Mouse (Mus musculus) embryonic facial prominence, embryonic 11.5 days (tissue): Measurements from ENCODE around the gene Tnrc6b. TPM values are rescaled to one million over a fixed set of nuclear protein-coding genes. Genes with fewer than 3 reads are reported as not detected.
"Not testable (repeated sequence)": the region's sequence is repeated elsewhere in the genome, so short reads cannot be mapped to it uniquely, and the experiment has no call there.

ENCODE experiments used
- ATAC-seq: fragments of 200-750 bp; cut with Nextera tagmentation; replicated peaks from 2 replicates; pipeline ENCODE4 v1.8.0; 2017; ENCODE audit warnings: low read depth; ENCODE audit not compliant: insufficient number of reproducible peaks, low FRiP score, low TSS enrichment
- DNase-seq: peaks from one replicate; pipeline ENCODE4 v3.0.0-alpha.2; 2015; ENCODE audit warnings: low spot score
- H3K27ac ChIP-seq: fragments of 300-500 bp; sonication (generic); replicated peaks from 2 replicates; pipeline ENCODE4 v1.5.1; 2014; ENCODE audit warnings: mild to moderate bottlenecking, low read depth, low read length, control low read depth
- H3K27me3 ChIP-seq: fragments of 300-500 bp; sonication (generic); 2 replicates; pipeline ENCODE4 v1.6.1; 2014; ENCODE audit warnings: mild to moderate bottlenecking, low read length, moderate library complexity, mixed read lengths; ENCODE audit not compliant: control insufficient read depth, insufficient read depth
- H3K36me3 ChIP-seq: fragments of 300-500 bp; sonication (generic); replicated peaks from 2 replicates; pipeline ENCODE4 v1.6.1; 2014; ENCODE audit warnings: low read depth, mild to moderate bottlenecking, low read length, moderate library complexity, mixed read lengths; ENCODE audit not compliant: control insufficient read depth, insufficient read depth
- H3K4me1 ChIP-seq: fragments of 300-500 bp; sonication (generic); 2 replicates; pipeline ENCODE4 v1.6.1; 2014; ENCODE audit warnings: low read length, mixed read lengths; ENCODE audit not compliant: control insufficient read depth, insufficient read depth
- H3K4me2 ChIP-seq: fragments of 300-500 bp; sonication (generic); 2 replicates; pipeline ENCODE4 v1.6.1; 2014; ENCODE audit warnings: low read depth, mild to moderate bottlenecking, control low read depth, low read length, moderate library complexity
- H3K4me3 ChIP-seq: fragments of 300-500 bp; sonication (generic); 2 replicates; pipeline ENCODE4 v1.5.1; 2014; ENCODE audit warnings: low read depth, low read length, control low read depth
- H3K9ac ChIP-seq: fragments of 300-500 bp; sonication (generic); replicated peaks from 2 replicates; pipeline ENCODE4 v1.6.1; 2014; ENCODE audit warnings: mild to moderate bottlenecking, control low read depth, low read length
- H3K9me3 ChIP-seq: fragments of 300-500 bp; sonication (generic); replicated peaks from 2 replicates; pipeline ENCODE4 v1.6.1; 2016; ENCODE audit warnings: mild to moderate bottlenecking, low read length, inconsistent platforms, mixed read lengths; ENCODE audit not compliant: control insufficient read depth
- WGBS: fragments of 180-500 bp; shearing (Covaris S2); extraction: QIAGEN DNeasy Blood & Tissue Kit; methylation state at CpG from one replicate; pipeline ENCODE4 v1.1.7; 2014; 5-methylcytosine and 5-hydroxymethylcytosine counted together
- polyA plus RNA-seq: library from polyadenylated mRNA; unstranded; fragments of >200 nt; fragmentation: Nextera tagmentation; extraction: Ambion mirVana; gene quantifications from 2 replicates; pipeline ENCODE4 v1.2.1, GENCODE M21; 2014

Gene Tnrc6b
- polyA plus RNA-seq, 1 experiment from 2014 or later = 11.5 TPM

GRCm38 (mm10) chr15:80735300-80735699 is 24.2 kb downstream of the Tnrc6b start:
- WGBS = 84% methylated on average over 3 of the region's 3 CpGs
- DNase-seq (no peak), ATAC-seq (no peak)
- Histone ChIP-seq H3K4me1 (no peaks in the 10 kb centered on the region), H3K27me3 (no peaks in the 10 kb centered on the region), H3K9me3 (no peaks in the 10 kb centered on the region), H3K4me2 (no peak overlapping the region), H3K27ac (no peak overlapping the region), H3K36me3 (no peaks in the 10 kb centered on the region), H3K4me3 (no peak overlapping the region), H3K9ac (no peak overlapping the region)

GRCm38 (mm10) chr15:80735708-80736107 is 24.6 kb downstream of the Tnrc6b start:
- DNase-seq, H3K4me1 ChIP-seq, H3K4me3 ChIP-seq, H3K4me2 ChIP-seq, H3K27ac ChIP-seq, ATAC-seq, H3K27me3 ChIP-seq, H3K9ac ChIP-seq, H3K36me3 ChIP-seq, H3K9me3 ChIP-seq: not testable (repeated sequence)
- 93% methylated on average over 3 of the region's 4 CpGs for WGBS

- no peak for DNase-seq
- 37% methylated on average over 1 of the region's 1 CpGs for WGBS
- Histone ChIP-seq H3K9me3 (no peaks in the 10 kb centered on the region), H3K4me2 (no peak overlapping the region), H3K27ac (no peak overlapping the region), H3K36me3 (no peaks in the 10 kb centered on the region), H3K9ac (no peak overlapping the region), H3K27me3 (no peaks in the 10 kb centered on the region), H3K4me3 (no peak overlapping the region), H3K4me1 (no peaks in the 10 kb centered on the region)
- ATAC-seq = no peak
Observed at GRCm38 (mm10) chr15:80736553-80736952, 25.4 kb downstream of the Tnrc6b start.

GRCm38 (mm10) chr15:80738244-80738643 is 27.1 kb downstream of the Tnrc6b start:
- 88% methylated on average over 2 of the region's 2 CpGs for WGBS

GRCm38 (mm10) chr15:80739972-80740371 is 28.9 kb downstream of the Tnrc6b start:
- ATAC-seq = no peak
- Histone ChIP-seq H3K27ac (no peak overlapping the region), H3K4me1 (no peaks in the 10 kb centered on the region), H3K9ac (no peak overlapping the region), H3K4me2 (no peak overlapping the region), H3K9me3 (no peaks in the 10 kb centered on the region), H3K4me3 (no peak overlapping the region), H3K27me3 (no peaks in the 10 kb centered on the region), H3K36me3 (no peaks in the 10 kb centered on the region)
- 90% methylated on average over 1 of the region's 1 CpGs for WGBS
- DNase-seq = no peak

More at GRCm38 (mm10) chr15:80738244-80738643, 27.1 kb downstream of the Tnrc6b start:
- H3K4me1 ChIP-seq = no peaks in the 10 kb centered on the region
- no peak overlapping the region for H3K27ac ChIP-seq
- ATAC-seq (no peak), DNase-seq (no peak)
- H3K4me3 ChIP-seq = no peak overlapping the region
- no peaks in the 10 kb centered on the region for H3K9me3 ChIP-seq
- no peak overlapping the region for H3K9ac ChIP-seq
- H3K27me3 ChIP-seq = no peaks in the 10 kb centered on the region
- H3K36me3 ChIP-seq = no peaks in the 10 kb centered on the region
- H3K4me2 ChIP-seq = no peak overlapping the region

- Histone ChIP-seq H3K9ac (no peak overlapping the region), H3K9me3 (no peaks in the 10 kb centered on the region), H3K4me3 (no peak overlapping the region), H3K27ac (no peak overlapping the region), H3K4me1 (no peaks in the 10 kb centered on the region), H3K4me2 (no peak overlapping the region), H3K27me3 (no peaks in the 10 kb centered on the region), H3K36me3 (no peaks in the 10 kb centered on the region)
- ATAC-seq = no peak
- DNase-seq = no peak
- 78% methylated on average over 1 of the region's 1 CpGs for WGBS
Observed at GRCm38 (mm10) chr15:80741836-80742235, 30.7 kb downstream of the Tnrc6b start.

- no peaks in the 10 kb centered on the region for H3K4me1 ChIP-seq
- no peaks in the 10 kb centered on the region for H3K9me3 ChIP-seq
- 85% methylated on average over 3 of the region's 3 CpGs for WGBS
- ATAC-seq (no peak), DNase-seq (no peak)
- H3K36me3 ChIP-seq = no peaks in the 10 kb centered on the region
- H3K4me3 ChIP-seq = no peak overlapping the region
- H3K4me2 ChIP-seq = no peak overlapping the region
- no peak overlapping the region for H3K27ac ChIP-seq
- no peaks in the 10 kb centered on the region for H3K27me3 ChIP-seq
- no peak overlapping the region for H3K9ac ChIP-seq
Observed at GRCm38 (mm10) chr15:80742991-80743474, 31.9 kb downstream of the Tnrc6b start.

GRCm38 (mm10) chr15:80743606-80744005 is 32.5 kb downstream of the Tnrc6b start:
- 84% methylated on average over 7 of the region's 7 CpGs for WGBS
- Histone ChIP-seq H3K36me3 (no peaks in the 10 kb centered on the region), H3K4me1 (no peaks in the 10 kb centered on the region), H3K4me3 (no peak overlapping the region), H3K27ac (no peak overlapping the region), H3K9me3 (no peaks in the 10 kb centered on the region), H3K9ac (no peak overlapping the region), H3K27me3 (no peaks in the 10 kb centered on the region), H3K4me2 (no peak overlapping the region)
- ATAC-seq (no peak), DNase-seq (no peak)
